Mouse (Mus musculus) limb, embryonic 14.5 days (tissue): ENCODE measurements at regions not wholly inside any gene's neighbourhood (a gene's known extent, or its start where the extent isn't known, plus 50 kb on each side); places are given as distances from the start of the nearest gene placed in this dataset.

ENCODE experiments used
- ATAC-seq: fragments of 200-750 bp; cut with Nextera tagmentation; 2 replicates; pipeline ENCODE4 v1.8.0; 2017; ENCODE audit warnings: low read depth, moderate number of reproducible peaks, moderate TSS enrichment; ENCODE audit not compliant: low FRiP score
- DNase-seq: peaks from one replicate; pipeline ENCODE4 v3.0.0-alpha.2; 2015; ENCODE audit warnings: low spot score
- H3K27ac ChIP-seq: fragments of 300-500 bp; sonication (generic); replicated peaks from 2 replicates; pipeline ENCODE4 v1.5.1; 2014; ENCODE audit warnings: low read depth, mild to moderate bottlenecking, low read length, moderate library complexity, mixed read lengths
- H3K27me3 ChIP-seq: fragments of 300-500 bp; sonication (generic); 2 replicates; pipeline ENCODE4 v1.6.1; 2014; ENCODE audit warnings: low read length, mixed read lengths; ENCODE audit not compliant: control insufficient read depth, insufficient read depth
- H3K36me3 ChIP-seq: fragments of 300-500 bp; sonication (generic); 2 replicates; pipeline ENCODE4 v1.6.1; 2014; ENCODE audit warnings: mild to moderate bottlenecking, low read length, moderate library complexity, mixed read lengths; ENCODE audit not compliant: control insufficient read depth, insufficient read depth
- H3K4me1 ChIP-seq: fragments of 300-500 bp; sonication (generic); 2 replicates; pipeline ENCODE4 v1.6.1; 2014; ENCODE audit warnings: antibody characterized with exemption, low read length, mixed read lengths; ENCODE audit not compliant: control insufficient read depth, insufficient read depth
- H3K4me2 ChIP-seq: fragments of 300-500 bp; sonication (generic); replicated peaks from 2 replicates; pipeline ENCODE4 v1.6.1; 2014; ENCODE audit warnings: low read depth, mild to moderate bottlenecking, low read length, moderate library complexity; ENCODE audit not compliant: severe bottlenecking
- H3K4me3 ChIP-seq: fragments of 300-500 bp; sonication (generic); replicated peaks from 2 replicates; pipeline ENCODE4 v1.5.1; 2014; ENCODE audit warnings: low read length
- H3K9ac ChIP-seq: fragments of 300-500 bp; sonication (generic); 2 replicates; pipeline ENCODE4 v1.6.1; 2014; ENCODE audit warnings: mild to moderate bottlenecking, low read depth, low read length, moderate library complexity; ENCODE audit not compliant: severe bottlenecking
- H3K9me3 ChIP-seq: fragments of 300-500 bp; sonication (generic); 2 replicates; pipeline ENCODE4 v1.6.1; 2016; ENCODE audit warnings: low read length; ENCODE audit not compliant: control insufficient read depth
- POLR2A ChIP-seq: fragments of 200-500 bp; IDR thresholded peaks from 2 replicates; pipeline ENCODE4 v1.8.0; 2012; ENCODE audit warnings: inconsistent platforms, mild to moderate bottlenecking, moderate library complexity, borderline replicate concordance; ENCODE audit not compliant: insufficient read depth, insufficient read length; ENCODE audit errors: extremely low read depth
- WGBS: fragments of 180-500 bp; shearing (Covaris S2); extraction: QIAGEN DNeasy Blood & Tissue Kit; methylation state at CpG from one replicate; pipeline ENCODE4 v1.1.7; 2014; 5-methylcytosine and 5-hydroxymethylcytosine counted together

- no peak overlapping the region for H3K9ac ChIP-seq
- 91% methylated on average over 8 of the region's 8 CpGs for WGBS
Observed at GRCm38 (mm10) chr17:9797069-9797468, 127.6 kb upstream of the Pabpc6 start.

DNA sequence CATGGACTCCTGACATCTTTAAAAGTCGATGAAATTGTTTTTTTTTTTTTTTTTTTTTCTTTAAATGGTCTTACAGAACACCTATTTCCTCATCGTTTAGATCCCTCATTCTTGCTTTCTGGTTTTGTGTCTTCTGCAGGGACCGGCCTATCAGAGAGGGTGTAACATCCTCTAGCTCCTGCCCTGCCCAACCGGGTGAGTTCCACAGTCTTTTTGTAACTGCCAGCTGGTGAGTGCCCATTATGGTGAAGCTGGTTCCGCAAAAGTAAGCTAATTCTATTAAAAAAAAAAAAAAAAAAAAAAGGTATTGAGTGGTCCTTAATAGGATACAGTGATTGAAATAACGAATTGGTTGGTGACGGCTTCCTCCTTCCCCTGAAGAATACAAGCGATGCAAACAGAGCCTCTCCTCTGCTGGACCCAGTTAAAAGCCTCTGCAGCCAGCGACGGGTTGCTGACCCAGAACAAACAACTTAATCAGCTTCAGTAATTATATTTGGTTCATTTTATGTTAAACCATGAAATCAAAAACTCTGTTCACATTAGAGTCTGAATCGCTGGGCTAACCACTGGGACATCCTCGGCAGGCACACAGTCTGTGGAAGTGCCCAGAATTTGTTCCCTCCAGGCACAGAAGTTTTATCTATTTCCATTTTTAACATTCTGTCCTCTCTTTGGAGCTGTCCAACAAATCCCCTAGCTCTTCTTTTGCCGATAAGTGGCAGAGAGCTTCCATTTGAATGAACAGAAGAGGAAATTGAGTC is 126.9 kb upstream of the Pabpc6 start:
- H3K9ac ChIP-seq, result no peak overlapping the region
- WGBS, result 65% methylated on average over 13 of the region's 13 CpGs
- DNase-seq (no peak), ATAC-seq (no peak)
- H3K4me2 ChIP-seq, result no peak overlapping the region
- H3K27me3 ChIP-seq, result no peaks in the 10 kb centered on the region
- no peaks in the 10 kb centered on the region for H3K4me1 ChIP-seq
- H3K27ac ChIP-seq, result no peak overlapping the region
- no peaks in the 10 kb centered on the region for H3K36me3 ChIP-seq
- H3K9me3 ChIP-seq, result no peaks in the 10 kb centered on the region
- TF ChIP-seq POLR2A, result no peak
- H3K4me3 ChIP-seq, result no peak overlapping the region

More at GRCm38 (mm10) chr17:9797069-9797468, 127.6 kb upstream of the Pabpc6 start:
- Histone ChIP-seq H3K4me2 (no peak overlapping the region), H3K9me3 (no peaks in the 10 kb centered on the region), H3K4me3 (no peak overlapping the region), H3K36me3 (no peaks in the 10 kb centered on the region), H3K27ac (no peak overlapping the region), H3K4me1 (no peaks in the 10 kb centered on the region), H3K27me3 (no peaks in the 10 kb centered on the region)
- no peak for TF ChIP-seq POLR2A
- ATAC-seq, result no peak
- DNase-seq, result no peak

GRCm38 (mm10) chr17:9778866-9779265 is 109.3 kb upstream of the Pabpc6 start:
- no peaks in the 10 kb centered on the region for H3K9me3 ChIP-seq
- no peak for TF ChIP-seq POLR2A
- H3K4me3 ChIP-seq, result no peak overlapping the region
- WGBS, result 69% methylated on average over 5 of the region's 5 CpGs
- ATAC-seq (no peak), DNase-seq (no peak)
- H3K4me2 ChIP-seq, result no peak overlapping the region
- no peaks in the 10 kb centered on the region for H3K4me1 ChIP-seq
- H3K36me3 ChIP-seq, result no peaks in the 10 kb centered on the region
- H3K27me3 ChIP-seq, result no peaks in the 10 kb centered on the region
- no peak overlapping the region for H3K9ac ChIP-seq
- H3K27ac ChIP-seq, result no peak overlapping the region

DNA sequence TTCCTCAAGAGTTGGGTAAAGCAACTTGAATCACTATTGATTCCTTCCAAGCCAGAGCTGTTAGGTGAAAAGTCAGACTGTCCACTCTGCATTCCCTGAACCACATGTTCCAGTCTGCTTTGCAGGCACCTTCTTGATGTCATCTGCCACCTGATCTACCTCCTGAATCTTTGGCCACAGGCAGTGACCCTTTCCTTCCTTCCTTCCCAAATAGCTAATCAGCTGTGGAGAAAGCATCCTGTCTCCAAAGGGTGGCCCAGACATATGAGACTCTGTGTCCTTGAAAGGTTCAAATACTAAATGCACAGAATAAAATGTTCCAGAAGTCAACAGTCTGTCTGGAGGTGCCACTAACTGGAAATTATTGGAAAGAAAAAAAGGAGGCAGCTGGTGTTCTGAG is 107.6 kb upstream of the Pabpc6 start:
- Histone ChIP-seq H3K9ac (no peak overlapping the region), H3K4me1 (no peaks in the 10 kb centered on the region), H3K36me3 (no peaks in the 10 kb centered on the region), H3K4me2 (no peak overlapping the region), H3K27ac (no peak overlapping the region), H3K4me3 (no peak overlapping the region), H3K27me3 (no peaks in the 10 kb centered on the region), H3K9me3 (no peaks in the 10 kb centered on the region)
- ATAC-seq, result no peak
- TF ChIP-seq POLR2A, result no peak
- DNase-seq, result no peak

GRCm38 (mm10) chr17:9776286-9777016 is 106.9 kb upstream of the Pabpc6 start:
- Histone ChIP-seq H3K9ac (no peak overlapping the region), H3K4me3 (no peak overlapping the region), H3K36me3 (no peaks in the 10 kb centered on the region), H3K9me3 (no peaks in the 10 kb centered on the region), H3K4me1 (no peaks in the 10 kb centered on the region), H3K4me2 (no peak overlapping the region), H3K27me3 (no peaks in the 10 kb centered on the region), H3K27ac (no peak overlapping the region)
- DNase-seq (no peak), ATAC-seq (no peak)
- no peak for TF ChIP-seq POLR2A
- 66% methylated on average over 8 of the region's 9 CpGs for WGBS
